ENCODE assay signal across 16 mouse cellular contexts in genomic region chr8:126922981-126923380, GRCm38 (mm10).
"Had no signal": no experiment of that assay in that cellular context is flagged by ENCODE, and none has a peak within 500 bp of the region (broad histone marks: within the 10 kb centered on the region; RNA-seq: fewer than 3 reads in every experiment).

No protein-coding gene starts in this region.

- H3K4me2 ChIP-seq: limb, embryonic 13.5 days; midbrain, embryonic 13.5 days; neural tube, embryonic 12.5 days had no signal

- DNase-seq: kidney, adult 11 months; kidney, adult 9 months; kidney, postnatal 10 days; kidney, postnatal 4 days; left cerebral cortex, postnatal 4 days; lung, postnatal 4 days; retina, postnatal 1 day; right cerebral cortex, postnatal 4 days; spleen, adult 18-20 months; thymus, adult 18-20 months; thymus, postnatal 14 days had no signal

- H3K9ac ChIP-seq: limb, embryonic 13.5 days; liver, embryonic 14.5 days; midbrain, embryonic 13.5 days; neural tube, embryonic 12.5 days had no signal

- ATAC-seq: midbrain, embryonic 13.5 days had no signal

- H3K27ac ChIP-seq: layer of hippocampus, adult 2 months; limb, embryonic 13.5 days; liver, embryonic 14.5 days; midbrain, embryonic 13.5 days; neural tube, embryonic 12.5 days had no signal

- H3K4me3 ChIP-seq: layer of hippocampus, adult 2 months; limb, embryonic 13.5 days; midbrain, embryonic 13.5 days; neural tube, embryonic 12.5 days had no signal

- H3K9me3 ChIP-seq: limb, embryonic 13.5 days; midbrain, embryonic 13.5 days; neural tube, embryonic 12.5 days had no signal

- H3K4me1 ChIP-seq: midbrain, embryonic 13.5 days; neural tube, embryonic 12.5 days had no signal

- H3K27me3 ChIP-seq: limb, embryonic 13.5 days; midbrain, embryonic 13.5 days; neural tube, embryonic 12.5 days had no signal
